Mouse (Mus musculus) megakaryocyte, embryonic 14.5 days (primary cell): ENCODE results near the gene Cox5a.

Experiments used
- FLI1 ChIP-seq: IDR thresholded peaks from 2 replicates; pipeline ENCODE4 v1.6.1; 2012; ENCODE audit warnings: low read length, inconsistent platforms, mixed read lengths
- GATA1 ChIP-seq: IDR thresholded peaks from 3 replicates; pipeline ENCODE4 v1.6.1; 2012; ENCODE audit warnings: mixed read lengths, low read length, inconsistent platforms, borderline replicate concordance

DNA sequence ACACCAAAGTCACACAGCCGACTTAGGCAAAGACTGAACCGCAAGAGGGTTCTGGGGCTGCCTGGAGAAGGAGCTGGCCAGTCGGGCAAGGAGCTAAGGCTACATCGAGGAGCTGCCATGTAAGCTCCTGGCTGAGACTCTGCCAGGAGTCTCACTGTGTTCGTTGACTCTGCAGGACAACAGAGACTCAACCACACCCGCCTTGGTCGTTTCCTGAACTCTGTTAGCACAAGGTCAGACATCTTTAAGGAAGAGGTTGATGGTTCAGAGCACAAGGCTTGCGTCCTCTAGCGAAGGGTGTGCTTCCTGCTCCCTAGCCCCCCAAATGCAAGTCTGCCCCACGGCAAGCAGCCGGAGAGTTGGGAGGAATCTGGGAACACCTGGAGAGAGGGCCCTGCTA is 26.8 kb downstream of the Cox5a start:
- no peak for TF ChIP-seq GATA1
- no peak for TF ChIP-seq FLI1
